Mouse (Mus musculus) liver, adult 2 months (tissue): ENCODE results near the gene Maff.

ENCODE experiments used
- CTCF ChIP-seq: fragments of 200-500 bp; IDR thresholded peaks from 2 replicates; pipeline ENCODE4 v1.5.1; 2011; ENCODE audit warnings: low read depth, low read length, control low read depth
- POLR2A ChIP-seq: fragments of 200-500 bp; IDR thresholded peaks from 2 replicates; pipeline ENCODE4 v1.6.1; 2011; ENCODE audit warnings: low read length, control low read depth; ENCODE audit not compliant: insufficient read depth; ENCODE audit errors: extremely low read depth

DNA sequence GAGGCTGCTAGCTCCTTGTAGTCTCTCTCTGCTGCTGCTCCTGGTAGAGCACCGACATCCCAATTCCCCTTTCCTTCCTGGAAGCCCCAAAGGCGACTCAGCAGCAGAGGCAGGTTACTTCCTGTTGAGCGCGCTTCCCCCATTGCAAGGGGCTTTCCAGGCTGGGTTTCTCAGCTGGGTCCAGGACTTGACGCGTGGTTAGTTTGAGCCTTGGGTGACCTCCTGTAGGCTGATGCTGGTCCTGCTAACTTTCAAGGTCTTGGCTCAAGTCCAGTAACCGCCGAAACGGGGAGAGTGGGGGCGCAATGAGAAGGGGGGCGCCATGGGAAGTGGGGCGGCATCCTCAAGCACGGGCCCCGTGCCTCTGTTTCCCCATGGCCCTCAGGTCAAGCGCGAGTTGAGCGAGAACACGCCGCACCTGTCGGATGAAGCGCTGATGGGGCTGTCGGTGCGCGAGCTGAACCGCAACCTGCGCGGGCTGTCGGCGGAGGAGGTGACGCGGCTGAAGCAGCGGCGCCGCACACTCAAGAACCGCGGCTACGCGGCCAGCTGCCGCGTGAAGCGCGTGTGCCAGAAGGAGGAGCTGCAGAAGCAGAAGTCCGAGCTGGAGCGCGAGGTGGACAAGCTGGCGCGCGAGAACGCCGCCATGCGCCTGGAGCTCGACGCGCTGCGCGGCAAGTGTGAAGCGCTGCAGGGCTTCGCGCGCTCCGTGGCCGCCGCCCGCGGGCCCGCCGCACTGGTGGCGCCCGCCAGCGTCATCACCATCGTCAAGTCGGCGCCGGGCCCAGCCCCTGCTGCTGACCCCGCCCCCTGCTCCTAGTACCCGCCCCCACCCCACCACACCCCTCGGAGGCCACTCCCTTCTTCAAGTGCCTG, 10.9 kb downstream of the Maff start:
- TF ChIP-seq CTCF (no peak), POLR2A (no peak)
